Mouse (Mus musculus) CH12F3 (cell line): Measurements from ENCODE around the gene Scamp1.

Experiments used
- in situ Hi-C: fragments of 300-500 bp; cut with MboI; formaldehyde crosslinking; loops from 2 replicates; pipeline ENCODE4 v1.14.3; 2020; ENCODE audit warnings: low sequenced_read_pairs

Gene Scamp1

DNA sequence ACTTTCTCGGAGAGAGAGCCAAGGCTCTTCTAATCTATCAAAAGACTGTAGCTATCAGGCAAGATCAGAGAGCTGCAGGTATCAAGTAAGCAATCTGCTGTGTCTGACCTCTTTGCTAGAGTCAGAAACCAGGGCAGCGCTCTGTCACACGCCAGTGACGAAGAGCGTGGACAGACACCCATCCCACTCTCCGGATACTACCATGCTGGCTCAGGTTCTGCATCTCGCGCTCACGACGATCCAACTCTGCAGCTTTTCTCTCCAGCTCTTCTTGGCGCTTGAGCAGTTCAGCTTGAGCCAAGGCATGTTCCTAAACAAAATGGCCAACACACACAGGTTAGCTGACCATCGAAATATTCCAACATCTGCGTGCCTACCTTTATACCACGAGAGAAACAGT is 53.8 kb downstream of the Scamp1 start:
- in situ Hi-C loops, result no loop called here

DNA sequence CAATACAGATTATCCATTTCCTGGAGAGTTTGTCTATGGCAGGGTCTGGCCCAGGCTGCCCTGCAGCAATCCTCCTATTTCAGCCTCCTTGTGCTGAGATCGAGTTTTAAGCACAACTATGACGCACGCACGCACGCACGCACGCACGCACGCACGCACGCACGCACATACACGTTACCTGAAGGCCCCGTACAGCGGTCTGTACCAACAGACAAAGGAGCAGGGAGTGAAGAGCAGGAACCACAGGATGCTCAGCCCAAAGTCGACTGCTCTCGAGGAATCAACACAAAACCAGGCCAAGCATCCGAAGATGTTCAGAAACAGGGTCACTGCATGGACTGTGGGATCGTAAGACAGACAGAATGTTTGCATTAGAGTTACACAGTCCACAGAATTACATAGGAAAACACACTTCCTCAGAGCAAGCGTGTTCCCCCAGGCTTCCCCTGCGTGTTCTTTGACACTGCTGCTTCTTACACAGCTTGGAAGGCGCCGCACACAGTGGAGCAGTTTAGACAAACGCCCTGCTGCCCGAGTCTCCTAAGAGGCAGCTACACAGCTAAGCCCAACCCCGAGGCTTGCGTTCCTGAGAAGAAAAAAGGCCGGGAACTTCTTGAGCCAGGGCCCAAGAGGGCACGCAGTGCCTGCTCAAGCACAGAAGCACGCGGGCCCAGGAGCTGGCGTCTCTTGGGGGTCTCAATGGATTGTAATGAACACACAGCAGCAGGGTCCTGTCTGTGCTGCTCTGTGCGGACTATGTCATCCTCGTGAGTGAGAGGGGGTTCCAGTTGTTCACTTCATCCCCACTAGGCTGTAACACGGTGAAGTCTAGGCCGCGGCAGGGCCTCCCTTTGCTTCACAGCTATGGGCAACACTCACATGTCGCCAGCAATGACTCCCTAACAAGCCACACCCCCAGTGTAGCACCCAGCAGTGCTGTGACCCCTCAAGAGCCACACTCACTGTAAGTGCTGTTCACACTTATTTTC is 60.6 kb downstream of the Scamp1 start:
- in situ Hi-C loops, result no loop called here

DNA sequence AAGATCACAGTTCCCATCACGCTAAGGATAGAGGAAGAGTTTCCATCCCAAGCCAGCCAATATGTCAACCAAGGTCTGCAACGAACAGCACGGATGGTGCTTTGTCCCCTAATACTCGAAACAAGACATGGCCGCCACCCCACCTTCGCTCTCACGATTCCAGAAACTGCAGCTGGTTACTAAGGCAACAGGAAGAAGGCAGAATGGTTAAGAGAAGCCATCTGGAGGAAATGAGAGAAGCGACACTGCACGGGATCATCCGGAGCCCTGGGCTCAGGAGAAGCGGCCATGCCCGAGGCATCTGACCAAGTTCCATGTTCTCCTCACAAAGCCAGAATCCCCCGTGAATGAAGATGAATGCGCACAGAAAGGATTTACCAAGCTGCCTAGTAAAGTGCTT is 62.0 kb downstream of the Scamp1 start:
- in situ Hi-C loops, result no loop called here

DNA sequence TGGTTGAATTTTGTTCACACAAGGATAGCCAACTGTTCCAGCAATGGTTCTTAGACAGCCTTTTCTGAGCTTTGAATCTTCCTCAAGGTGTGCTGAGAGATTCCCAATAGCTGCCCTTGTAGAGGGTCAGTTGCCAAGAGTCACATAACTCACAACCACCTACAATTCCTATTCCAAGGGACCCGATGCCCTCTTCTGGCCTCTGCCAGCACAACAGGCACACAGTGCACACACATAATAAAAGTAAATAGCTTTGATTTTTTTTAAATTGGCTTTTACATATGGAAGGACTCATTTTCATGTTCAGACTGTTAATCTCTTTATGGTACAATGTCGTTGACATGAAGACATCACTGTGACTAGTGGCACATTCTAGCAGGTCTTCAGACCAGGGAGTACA is 72.9 kb downstream of the Scamp1 start:
- in situ Hi-C loops, result no loop called here

DNA sequence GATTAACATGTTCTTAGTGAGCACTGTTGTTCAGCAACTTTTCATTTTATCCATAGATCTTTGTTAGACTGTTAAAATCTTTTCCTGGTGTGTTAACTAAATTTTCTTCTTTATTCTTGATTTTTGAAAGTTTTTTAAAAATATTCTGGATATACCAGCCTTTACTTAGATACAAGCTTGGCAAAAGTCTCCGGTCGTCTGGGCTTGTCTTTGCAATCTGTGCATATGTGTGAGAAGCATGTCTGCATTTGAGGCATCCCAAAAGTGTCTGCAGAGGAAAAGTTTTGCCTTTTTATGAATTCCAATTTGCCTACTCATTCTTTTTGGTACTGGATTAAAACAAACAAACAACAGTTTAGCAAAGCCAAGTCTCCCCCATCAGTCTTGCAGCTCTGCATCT is 73.5 kb downstream of the Scamp1 start:
- in situ Hi-C loops, result no loop called here

DNA sequence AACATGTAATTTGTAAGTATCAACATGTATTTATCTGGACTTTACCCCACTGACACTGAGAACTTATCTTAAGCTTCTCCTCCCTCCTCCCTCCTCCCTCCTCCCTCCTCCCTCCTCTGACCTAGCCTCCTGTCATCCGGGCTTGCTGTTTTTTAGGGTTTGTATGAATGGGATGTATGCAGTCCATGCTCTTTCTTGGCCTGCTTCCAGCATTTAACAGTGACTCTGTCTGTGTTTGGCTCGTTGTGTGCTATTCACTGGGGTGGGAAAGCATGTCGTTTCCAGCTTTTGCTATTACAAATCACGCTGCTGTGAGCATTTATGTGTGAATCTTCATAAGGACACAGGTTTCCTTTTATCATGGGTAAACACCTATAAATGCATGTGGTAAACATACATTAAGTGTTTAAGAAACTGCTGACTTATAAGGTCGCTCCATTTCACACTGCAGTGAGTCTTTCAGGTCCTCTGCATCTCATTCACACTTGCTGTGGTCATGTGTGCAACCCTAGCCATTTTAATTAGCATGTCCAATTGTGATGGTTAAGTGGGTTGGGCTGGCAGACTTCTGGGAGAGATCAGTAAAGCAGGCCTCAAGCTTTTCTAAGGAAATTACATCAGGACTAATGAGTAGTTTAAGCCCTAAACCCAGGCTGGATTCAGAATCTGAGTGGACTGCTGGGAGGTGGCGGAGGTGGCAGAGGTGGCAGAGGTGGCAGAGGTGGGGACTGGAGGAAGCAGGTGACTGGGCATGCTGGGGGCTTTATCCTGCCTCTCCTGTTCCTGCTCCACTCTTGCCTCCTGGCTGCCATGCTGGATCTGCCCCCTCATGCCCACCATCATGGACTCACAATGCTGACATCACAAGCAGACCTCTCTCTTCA is 74.2 kb downstream of the Scamp1 start:
- in situ Hi-C loops, result no loop called here

DNA sequence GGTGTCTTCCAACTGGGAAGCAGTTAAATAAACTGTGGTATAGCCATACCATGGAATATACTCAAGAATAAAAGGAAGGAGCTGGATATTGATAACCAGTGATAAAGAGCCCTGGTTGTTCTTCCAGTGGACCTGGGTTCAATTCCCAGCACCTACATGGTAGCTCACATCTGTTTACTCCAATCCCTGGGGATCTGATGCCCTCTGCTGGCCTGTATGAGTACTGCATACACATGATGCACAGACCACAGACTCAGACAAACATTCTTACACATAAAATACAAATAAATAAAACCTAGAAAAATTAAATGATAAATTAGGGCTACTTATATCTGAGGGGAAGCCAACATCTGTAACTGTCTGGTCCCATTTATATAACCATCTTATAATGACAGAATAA is 76.8 kb downstream of the Scamp1 start:
- in situ Hi-C loops, result no loop called here

DNA sequence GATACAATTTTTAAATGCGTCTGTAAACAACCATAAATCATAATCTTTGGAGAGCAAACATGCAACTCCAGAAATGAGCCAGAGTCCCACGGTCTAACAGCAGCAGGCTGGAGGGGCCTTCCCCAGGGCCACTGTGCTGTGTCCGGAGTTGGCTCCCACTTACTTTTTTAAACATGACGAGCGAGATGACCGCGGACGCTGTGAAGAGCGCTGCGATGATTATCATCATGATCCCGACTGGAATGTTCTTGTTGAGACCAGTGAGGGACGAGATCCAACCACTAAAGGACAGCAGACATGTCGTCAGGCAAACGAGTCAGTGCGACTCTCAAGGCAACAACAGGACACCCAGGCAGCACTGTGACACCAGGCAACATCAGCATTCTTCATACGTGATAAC is 77.7 kb downstream of the Scamp1 start:
- in situ Hi-C loops, result no loop called here

DNA sequence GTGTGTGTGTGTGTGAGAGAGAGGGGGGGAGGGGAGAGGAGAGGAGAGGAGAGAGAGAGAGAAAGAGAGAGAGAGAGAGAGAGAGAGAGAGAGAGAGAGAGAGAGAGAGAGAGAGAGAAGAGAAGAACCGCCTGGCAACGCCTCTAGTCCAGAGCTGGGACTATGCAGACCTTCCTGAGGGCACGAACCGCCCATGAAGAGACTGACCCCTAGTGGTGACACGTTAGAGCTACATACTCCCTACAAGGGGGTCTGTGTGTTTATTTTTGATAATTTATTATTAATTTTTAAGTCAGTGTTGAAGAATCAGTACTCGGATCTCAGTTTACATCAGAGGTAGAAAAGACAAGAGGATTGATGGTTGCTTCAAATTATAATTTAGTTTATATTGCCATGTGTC is 80.4 kb downstream of the Scamp1 start:
- in situ Hi-C loops, result no loop called here

DNA sequence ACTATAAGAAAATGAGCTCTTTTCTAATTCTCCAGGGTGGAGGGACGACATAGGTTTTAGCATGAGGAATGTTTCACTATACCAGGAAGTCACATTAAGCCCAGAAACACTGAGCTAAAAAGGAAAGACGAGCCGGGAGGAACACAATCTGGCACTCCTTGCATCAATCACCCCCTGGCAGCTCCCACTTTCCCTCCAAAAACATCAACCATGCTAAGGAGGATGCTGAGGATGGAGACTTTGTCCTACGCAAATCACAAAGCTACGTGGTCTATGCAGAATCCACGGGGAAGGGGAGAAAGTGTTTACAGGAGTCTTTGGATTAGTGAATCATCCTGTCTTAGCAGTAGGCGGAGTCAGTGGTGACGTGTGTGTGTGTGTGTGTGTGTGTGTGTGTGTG is 85.8 kb downstream of the Scamp1 start:
- in situ Hi-C loops, result no loop called here

DNA sequence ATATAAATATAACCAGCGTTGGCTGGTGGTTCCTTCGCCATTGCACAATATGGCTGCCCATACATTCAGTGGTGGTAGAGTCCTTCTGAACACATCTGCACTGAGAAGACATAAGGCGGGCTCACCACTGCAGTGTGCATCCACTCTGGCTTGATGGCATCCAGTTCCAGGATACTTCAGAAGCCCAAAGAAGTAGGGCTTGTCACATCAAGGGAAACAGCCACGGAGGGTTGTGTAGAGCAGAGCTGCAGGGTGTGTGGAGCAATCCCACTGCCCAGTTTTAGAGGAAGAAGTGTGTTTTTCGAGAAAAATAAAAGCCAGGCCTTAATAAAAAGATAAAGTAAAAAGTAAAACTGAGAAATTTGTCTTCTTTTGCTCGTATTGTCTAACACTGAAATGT is 87.0 kb downstream of the Scamp1 start:
- in situ Hi-C loops, result no loop called here

DNA sequence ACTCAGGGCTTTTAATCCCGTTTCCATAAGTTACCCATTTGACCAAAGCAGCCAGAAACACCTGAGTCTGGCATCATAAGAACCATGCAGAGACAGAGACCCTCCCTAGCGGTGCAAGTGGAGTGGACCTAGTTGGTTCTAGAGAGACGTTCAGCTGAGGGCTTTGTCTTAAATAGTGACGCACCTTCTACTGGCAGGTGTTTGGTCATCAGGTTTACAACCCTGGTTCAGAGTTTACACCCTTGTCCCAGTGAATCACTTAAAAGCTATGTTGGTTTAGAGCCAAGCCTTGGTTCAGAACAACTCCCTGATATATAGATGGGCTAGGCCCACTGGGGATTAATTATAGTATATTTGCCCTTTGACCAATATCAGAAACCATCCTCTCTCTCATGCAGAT is 92.4 kb downstream of the Scamp1 start:
- in situ Hi-C loops, result no loop called here

DNA sequence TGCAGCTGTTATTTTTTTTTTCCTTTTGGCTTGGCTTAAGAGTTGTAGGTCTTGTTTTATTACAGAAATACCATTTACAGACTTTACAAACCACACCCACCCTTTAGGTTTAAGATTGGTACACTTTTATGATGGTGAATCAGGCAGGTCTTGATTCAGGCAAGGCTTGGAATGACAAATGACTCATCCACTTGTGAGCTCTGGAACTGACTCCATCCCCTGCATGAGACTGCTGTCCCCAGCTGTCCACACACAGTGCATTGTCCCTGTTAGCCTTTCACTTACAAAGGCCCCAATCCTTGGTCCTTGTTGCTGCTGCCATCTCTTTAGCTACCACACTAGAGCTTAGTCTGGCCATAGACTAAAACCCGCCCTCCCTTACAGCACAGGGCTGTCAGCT is 95.3 kb downstream of the Scamp1 start:
- in situ Hi-C loops, result no loop called here

DNA sequence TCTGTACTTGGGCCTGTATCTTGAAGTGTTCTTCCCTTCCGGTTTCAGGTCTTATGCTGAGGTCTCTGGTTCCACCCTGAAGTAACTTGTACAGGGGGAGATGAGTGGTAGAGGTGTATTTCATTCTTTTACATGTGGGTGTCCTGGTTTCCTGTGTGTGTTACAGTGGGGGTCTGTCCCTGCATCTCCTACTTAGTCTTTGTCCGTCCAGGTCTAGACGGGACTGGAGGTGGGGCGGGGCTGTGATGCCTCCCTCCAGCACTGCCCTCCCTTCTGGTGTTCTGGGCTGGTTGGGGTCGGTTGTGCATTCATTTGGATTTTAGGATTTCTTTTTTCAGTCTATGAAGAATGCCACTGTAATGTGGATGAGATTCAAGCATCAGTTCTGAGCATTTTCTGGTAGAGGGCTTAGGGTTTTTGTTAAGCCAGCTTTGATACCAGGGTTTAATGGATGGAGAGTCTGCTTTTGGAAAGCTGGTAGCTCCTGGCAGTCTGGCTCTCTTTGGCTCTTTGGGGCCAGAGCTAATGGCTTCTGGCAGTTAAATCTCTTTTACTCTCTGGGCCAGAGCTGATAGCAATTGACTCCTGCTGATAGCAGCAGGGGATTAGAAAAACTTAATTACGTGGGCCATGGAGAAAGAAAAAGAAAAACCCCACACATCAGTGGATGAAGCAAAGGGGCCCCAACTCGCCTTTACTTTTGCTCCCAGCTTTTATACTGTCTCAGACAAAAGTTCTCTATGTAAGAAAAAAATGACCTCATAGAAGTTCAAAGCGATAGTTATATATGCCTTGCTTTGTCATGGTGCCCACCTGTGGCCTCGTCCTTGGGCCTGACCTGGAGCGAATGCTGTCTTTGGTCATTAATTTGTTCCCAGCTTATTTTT is 97.2 kb downstream of the Scamp1 start:
- in situ Hi-C loops, result no loop called here

DNA sequence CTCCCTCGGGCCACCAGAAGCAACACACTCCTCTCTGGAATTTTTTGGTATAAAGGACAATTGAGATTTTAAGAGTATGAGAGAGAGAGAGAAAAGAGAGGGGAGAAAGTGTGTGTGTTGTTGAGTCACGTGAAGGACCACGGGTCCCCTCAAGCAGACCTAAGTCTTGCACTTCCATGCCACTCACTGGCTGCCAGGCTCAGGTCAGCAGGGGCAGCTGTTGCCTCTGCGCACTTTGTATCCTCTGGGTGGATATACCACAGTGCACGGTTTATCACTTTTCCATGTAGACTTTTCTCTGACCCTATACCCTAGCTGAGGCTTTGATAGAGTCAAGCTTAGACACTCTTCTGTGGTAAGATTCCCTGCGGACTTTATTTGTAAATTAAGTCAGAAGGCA is 100.0 kb downstream of the Scamp1 start:
- in situ Hi-C loops, result no loop called here

DNA sequence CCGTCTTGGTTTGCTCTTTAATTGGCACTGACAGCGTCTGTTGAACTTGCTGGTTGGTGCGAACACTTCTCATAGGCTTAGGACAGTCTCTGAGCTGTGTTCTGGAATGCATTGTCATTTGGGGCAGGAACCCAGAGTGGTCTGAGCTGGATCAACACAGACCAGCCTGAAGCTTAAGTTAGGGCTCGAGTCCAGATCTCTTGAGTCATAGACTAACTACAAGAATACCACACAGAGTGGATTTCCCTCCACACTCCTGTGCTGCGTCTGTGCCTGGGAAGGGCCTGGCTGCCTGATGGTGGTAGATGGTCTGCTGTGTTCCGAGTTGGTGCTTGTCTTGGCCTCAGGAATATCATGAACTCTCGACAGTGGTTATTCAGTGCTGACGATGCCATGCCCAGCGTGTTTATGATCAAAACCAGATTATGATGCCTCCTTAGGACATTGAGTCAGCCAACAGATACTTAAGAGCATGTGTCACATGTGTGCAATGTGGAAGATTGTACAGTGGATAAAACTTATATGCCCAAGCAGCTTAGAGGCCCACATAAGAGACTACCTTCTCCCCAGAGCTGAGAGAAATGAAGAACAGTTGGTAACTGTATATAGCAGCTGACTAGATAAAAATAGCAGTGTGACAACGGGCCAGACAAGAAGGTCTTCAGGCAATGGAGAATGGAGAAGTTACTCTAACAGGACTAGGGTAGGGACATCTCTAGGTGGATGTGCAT is 100.8 kb downstream of the Scamp1 start:
- in situ Hi-C loops, result no loop called here

DNA sequence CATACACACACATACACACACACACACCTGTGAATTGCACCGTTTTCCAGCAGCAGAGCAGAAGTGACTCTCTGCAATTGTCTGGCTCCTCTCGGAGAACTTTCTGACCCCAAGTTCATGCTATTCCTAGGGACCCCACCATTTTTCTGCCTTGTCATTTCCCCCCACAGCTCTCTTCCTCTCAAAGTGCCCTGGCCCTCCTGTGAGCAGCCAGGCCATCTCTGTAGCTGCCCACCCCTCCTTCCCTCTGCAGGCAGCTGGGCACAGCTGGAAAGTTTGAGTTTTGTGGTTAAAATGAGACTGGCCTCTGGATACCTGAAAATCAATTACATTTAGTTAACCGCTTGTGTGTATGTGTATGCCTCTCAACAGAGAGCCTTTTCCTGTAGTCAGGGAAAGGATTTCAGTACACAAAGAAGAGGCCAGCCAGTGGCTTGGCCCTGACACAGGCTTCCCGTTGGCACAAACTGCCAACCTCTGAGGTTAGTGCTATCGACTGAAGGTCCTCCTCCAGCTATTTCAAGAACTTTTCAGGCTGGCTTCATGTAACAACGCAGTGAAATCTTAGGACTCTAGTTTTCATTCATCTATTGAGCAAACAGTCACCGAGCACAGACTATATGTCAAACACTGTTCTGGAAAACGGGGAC is 102.2 kb downstream of the Scamp1 start:
- in situ Hi-C loops, result no loop called here

DNA sequence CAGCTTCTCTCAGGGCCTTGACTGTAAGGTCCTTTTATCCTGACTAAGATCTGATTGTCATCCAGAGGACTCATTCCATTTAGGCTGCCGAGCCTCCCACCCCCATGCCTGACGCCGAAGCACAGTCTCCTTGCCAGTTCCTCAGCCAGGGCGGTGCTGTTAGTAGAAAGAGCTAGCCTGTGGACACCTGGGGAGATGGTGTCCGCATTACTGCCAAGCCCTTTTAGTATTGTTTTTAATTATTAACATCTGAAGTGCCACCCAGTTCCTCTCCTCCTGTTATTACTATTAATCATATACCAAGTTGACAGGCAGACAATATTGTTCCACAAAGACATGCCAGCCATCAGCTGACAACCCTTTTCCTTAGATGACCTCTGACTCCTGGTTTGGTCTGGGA is 103.6 kb downstream of the Scamp1 start:
- in situ Hi-C loops, result no loop called here

DNA sequence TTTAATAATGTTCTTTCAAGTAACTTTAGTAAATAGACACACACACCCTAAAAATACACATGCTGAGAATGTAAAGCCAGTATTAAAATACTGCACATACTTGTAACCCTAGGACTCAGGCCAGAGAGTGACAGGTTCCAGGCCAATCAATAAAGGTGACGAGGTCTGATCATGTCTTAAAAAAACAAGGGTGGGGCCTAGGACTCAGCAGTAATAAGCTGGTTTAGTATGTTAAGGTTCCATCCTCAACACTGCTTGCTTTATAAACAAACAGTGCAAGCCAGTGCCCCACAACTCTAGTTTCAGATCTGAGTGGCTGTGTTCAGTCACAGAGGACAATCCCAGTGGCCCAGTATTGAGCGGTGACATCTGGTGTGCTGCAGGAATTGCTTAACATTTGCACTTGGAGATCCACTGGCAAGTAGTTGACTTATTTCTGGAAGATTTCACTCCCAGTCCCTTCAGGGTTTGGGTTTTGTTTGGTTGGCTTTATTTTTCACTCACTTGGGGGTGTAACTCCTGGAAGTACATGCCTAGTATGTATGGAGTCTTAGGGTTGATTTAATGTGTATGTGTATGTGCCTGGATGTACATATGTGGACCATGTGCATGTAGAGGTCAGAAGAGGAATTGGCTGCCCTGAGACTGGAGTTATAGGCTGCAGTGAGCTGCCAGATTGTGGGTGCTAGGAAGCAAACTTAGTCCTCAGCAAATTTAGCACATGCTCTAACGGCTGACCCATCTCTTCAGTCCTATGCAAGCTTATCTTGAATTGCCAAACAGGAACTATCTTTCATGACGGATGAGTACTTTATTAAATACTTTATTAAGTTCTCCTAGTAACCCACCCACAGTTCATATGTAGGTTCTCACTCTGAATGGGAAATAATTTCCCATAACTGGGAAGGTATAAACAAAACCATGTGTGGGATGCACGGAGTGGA is 104.9 kb downstream of the Scamp1 start:
- in situ Hi-C loops, result no loop called here
